Mouse (Mus musculus) left cerebral cortex, postnatal 4 days (tissue): ENCODE results near the gene Lrrn1. TPM values are rescaled to one million over a fixed set of nuclear protein-coding genes. Genes with fewer than 3 reads are reported as not detected.

ENCODE experiments used
- DNase-seq: peaks from one replicate; pipeline ENCODE4 v3.0.0-alpha.2; 2022
- intact Hi-C: fragments of 180-260 bp; cut with DNase I; formaldehyde crosslinking; loops from one replicate; pipeline ENCODE4 v1.15.1; 2025
- total RNA-seq, 2 experiments: library from RNA; stranded (reverse); gene quantifications; 2 replicates each; pipeline ENCODE4 v1.2.3; 2021

Gene Lrrn1
- total RNA-seq, 2 experiments from 2014 or later: 31.8 to 32.2 TPM

GRCm38 (mm10) chr6:107575405-107575804, 45.8 kb downstream of the Lrrn1 start:
- intact Hi-C loops: no loop called here

GRCm38 (mm10) chr6:107577309-107577708, 47.7 kb downstream of the Lrrn1 start:
- DNase-seq: no peak
- intact Hi-C loops: no loop called here

More at GRCm38 (mm10) chr6:107575405-107575804, 45.8 kb downstream of the Lrrn1 start:
- DNase-seq: no peak

- no peak for DNase-seq
- intact Hi-C loops: no loop called here
These were observed 54.3 kb downstream of the Lrrn1 start for GRCm38 (mm10) chr6:107583759-107584383.

- intact Hi-C loops: no loop called here
- no peak for DNase-seq
These were observed 75.6 kb downstream of the Lrrn1 start for GRCm38 (mm10) chr6:107605151-107605550.

GRCm38 (mm10) chr6:107614288-107614687, 84.7 kb downstream of the Lrrn1 start:
- intact Hi-C loops: no loop called here
- peak; percentile 43 for DNase-seq
